Mouse (Mus musculus) embryonic facial prominence, embryonic 10.5 days (tissue): ENCODE results near the gene Zc3h10. TPM values are rescaled to one million over a fixed set of nuclear protein-coding genes. Genes with fewer than 3 reads are reported as not detected.
"Not testable (repeated sequence)": the region's sequence is repeated elsewhere in the genome, so short reads cannot be mapped to it uniquely, and the experiment has no call there.

Experiments
- DNase-seq: peaks from one replicate; pipeline ENCODE4 v3.0.0-alpha.2; 2017; ENCODE audit warnings: low spot score
- H3K27ac ChIP-seq: fragments of 300-500 bp; sonication (generic); replicated peaks from 2 replicates; pipeline ENCODE4 v1.5.1; 2016; ENCODE audit warnings: mild to moderate bottlenecking
- H3K27me3 ChIP-seq: fragments of 300-500 bp; sonication (generic); replicated peaks from 2 replicates; pipeline ENCODE4 v1.6.1; 2016; ENCODE audit warnings: low read depth, mild to moderate bottlenecking; ENCODE audit not compliant: poor library complexity, severe bottlenecking
- H3K36me3 ChIP-seq: fragments of 300-500 bp; sonication (generic); replicated peaks from 2 replicates; pipeline ENCODE4 v1.6.1; 2016; ENCODE audit warnings: mild to moderate bottlenecking, moderate library complexity
- H3K4me1 ChIP-seq: fragments of 300-500 bp; sonication (generic); 2 replicates; pipeline ENCODE4 v1.6.1; 2016
- H3K4me3 ChIP-seq: fragments of 300-500 bp; sonication (generic); 2 replicates; pipeline ENCODE4 v1.5.1; 2016; ENCODE audit warnings: mild to moderate bottlenecking, moderate library complexity
- H3K9me3 ChIP-seq: fragments of 300-500 bp; sonication (generic); 2 replicates; pipeline ENCODE4 v1.6.1; 2016; ENCODE audit warnings: mild to moderate bottlenecking
- WGBS: fragments of 180-500 bp; shearing (Covaris S2); methylation state at CpG from one replicate; pipeline ENCODE4 v1.1.7; 2016; 5-methylcytosine and 5-hydroxymethylcytosine counted together
- polyA plus RNA-seq: library from polyadenylated mRNA; unstranded; fragments of >200 nt; fragmentation: Nextera tagmentation; extraction: Ambion mirVana; gene quantifications from 2 replicates; pipeline ENCODE4 v1.2.1, GENCODE M21; 2016

The Zc3h10 gene
- polyA plus RNA-seq, 1 experiment from 2014 or later = 15.9 TPM

DNA sequence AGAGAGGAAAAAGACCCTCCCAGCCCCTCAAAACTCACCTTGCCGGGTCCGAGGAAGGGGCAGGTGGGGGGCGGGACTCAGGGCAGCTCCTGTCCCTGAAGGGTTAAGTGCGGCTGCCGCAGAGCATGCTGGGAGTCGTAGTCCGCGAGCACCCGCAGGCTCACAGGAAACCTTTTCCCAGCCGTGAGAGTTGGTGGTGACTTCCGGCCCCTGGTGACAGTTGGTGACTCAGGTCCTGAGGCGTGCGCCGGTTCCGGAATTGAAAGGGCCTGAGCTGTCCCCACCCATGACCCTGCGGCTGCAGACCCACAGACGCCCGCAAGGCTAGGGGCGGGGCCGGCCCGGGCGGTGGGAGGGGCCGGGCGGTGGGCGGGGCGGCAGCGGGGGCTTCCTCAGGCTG, 49.0 kb downstream of the Zc3h10 start, which contains the start of gene Myl6b:
Gene Myl6b (minus strand): TSS at position 96 of the 400 bp plus-strand sequence.
- H3K36me3 ChIP-seq = no peaks in the 10 kb centered on the region
- peaks cover 47% of the 10 kb centered on the region for H3K4me1 ChIP-seq
- peak within 1 kb of the TSS; percentile 81 for H3K27ac ChIP-seq
- peak within 1 kb of the TSS; percentile 69 for H3K4me3 ChIP-seq
- H3K27me3 ChIP-seq = peaks cover 14% of the 10 kb centered on the region
- H3K9me3 ChIP-seq = no peaks in the 10 kb centered on the region
- DNase-seq = peak; percentile 96
- under 1% methylated on average over 27 of the region's 27 CpGs for WGBS

DNA sequence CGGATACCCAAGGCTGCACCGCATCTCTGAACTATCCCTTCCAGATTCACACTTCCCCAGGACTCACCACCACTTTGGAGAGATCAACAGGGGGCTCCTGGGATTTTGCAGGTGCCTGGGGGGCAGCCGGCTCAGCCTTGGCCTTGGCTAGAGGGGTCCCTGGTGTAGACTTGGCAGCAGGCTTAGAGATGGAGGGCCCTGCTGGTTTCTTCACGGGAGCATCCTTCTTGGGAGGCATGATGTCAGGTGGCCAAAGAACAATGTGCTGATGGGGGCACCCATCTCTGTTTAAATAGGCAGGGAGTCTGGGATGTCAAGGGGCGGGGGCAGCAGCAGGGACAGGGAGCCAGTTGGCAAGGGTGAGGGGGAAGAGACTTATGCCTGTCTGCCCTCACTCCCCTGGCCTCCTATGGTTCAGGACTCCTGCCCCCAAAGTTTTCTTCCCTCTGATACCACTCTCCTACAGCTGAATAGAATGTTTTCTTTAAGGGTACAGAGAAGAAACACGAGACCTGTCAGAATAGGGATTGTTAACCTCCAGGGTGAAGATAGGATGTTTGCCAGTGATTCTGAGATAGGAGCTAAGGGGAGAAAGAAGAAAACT, 50.3 kb downstream of the Zc3h10 start:
- Histone ChIP-seq H3K4me1 (peaks cover 54% of the 10 kb centered on the region), H3K36me3 (peaks cover 3% of the 10 kb centered on the region), H3K27me3 (peaks cover 14% of the 10 kb centered on the region), H3K4me3 (peak overlapping the region; percentile 69; the same call in 1 of the 2 replicates), H3K9me3 (no peaks in the 10 kb centered on the region), H3K27ac (no peak overlapping the region)
- 40% methylated on average over 6 of the region's 6 CpGs for WGBS
- no peak for DNase-seq

DNA sequence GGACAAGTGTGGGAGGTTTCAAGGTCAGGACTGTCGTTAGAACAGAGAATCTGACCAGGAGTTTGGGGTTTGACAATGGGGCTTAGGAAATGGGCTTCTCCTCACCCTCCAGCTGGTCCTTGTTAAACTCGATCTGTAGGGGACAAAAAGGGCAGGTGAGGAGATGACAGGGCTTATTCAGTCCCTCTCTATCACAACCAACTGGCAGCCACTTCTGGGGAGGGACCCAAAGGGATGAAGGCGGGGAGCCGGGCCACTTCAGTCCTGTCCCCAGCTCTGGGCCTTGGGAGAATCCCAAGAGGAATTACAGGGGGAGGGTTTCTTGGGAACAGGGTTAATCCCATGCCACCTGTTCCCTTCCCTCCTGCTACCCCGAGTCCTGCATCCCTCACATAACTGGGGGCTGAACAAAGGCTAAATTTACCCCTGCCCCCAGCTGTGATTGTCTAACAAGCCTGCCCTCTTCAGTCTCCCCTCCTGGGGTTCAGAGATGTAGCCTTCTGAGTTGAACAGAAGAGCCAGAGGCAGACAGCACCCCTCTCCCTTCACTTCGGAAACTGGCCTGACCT, 51.0 kb downstream of the Zc3h10 start:
- H3K36me3 ChIP-seq = peaks cover 10% of the 10 kb centered on the region
- H3K9me3 ChIP-seq = no peaks in the 10 kb centered on the region
- no peak for DNase-seq
- H3K4me3 ChIP-seq = peak overlapping the region; percentile 32; the same call in 1 of the 2 replicates
- WGBS = 33% methylated on average over 6 of the region's 6 CpGs
- no peak overlapping the region for H3K27ac ChIP-seq
- H3K4me1 ChIP-seq = peaks cover 61% of the 10 kb centered on the region
- peaks cover 14% of the 10 kb centered on the region for H3K27me3 ChIP-seq

DNA sequence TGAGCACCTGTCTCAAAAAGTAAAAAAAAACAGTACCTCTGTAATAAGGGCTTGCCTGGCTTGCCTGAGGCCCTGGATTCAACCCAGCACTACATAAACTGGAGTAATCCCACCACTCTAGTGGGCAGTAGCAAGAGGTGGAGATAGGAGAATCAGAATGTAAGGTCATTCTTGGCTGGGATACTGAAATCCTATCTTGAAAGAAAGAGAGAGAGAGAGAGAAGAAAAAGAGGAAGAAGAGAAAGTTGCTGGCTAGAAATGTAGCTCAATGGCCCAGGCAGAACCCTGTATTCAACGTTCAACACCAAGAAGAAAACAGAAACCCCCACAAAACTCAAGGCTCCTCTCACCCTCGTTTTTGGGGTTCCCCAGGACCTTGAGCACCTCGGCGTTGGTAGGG, 51.7 kb downstream of the Zc3h10 start:
- H3K27ac ChIP-seq = no peak overlapping the region
- 80% methylated on average over 4 of the region's 4 CpGs for WGBS
- peaks cover 16% of the 10 kb centered on the region for H3K36me3 ChIP-seq
- no peak for DNase-seq
- H3K4me3 ChIP-seq = 0 out of 2 replicates have a peak overlapping the region, but pooled peaks have one; percentile 32
- no peaks in the 10 kb centered on the region for H3K9me3 ChIP-seq
- H3K27me3 ChIP-seq = peaks cover 14% of the 10 kb centered on the region
- H3K4me1 ChIP-seq = peaks cover 68% of the 10 kb centered on the region

DNA sequence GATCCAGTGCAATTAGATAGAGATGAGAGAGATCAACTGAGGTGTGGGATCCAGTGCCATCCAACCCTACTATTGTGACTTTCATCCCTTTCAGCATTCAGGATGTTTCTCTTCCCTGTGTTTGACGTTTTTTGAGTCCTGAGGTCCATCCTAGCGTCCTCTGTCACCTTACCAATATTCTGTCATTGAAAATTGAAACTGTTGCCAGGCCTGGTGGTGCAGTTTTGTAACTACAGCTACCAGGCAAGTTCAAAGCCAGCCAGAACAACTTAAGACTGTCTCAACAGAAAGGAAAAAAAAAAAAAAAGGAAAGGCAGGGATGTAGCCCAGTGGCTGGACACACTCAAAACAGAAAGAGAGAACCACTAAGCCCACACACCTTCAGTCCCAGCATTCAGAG, 52.3 kb downstream of the Zc3h10 start:
- Histone ChIP-seq H3K36me3 (peaks cover 23% of the 10 kb centered on the region), H3K27ac (0 out of 2 replicates have a peak overlapping the region, but pooled peaks have one; percentile 93), H3K27me3 (peaks cover 14% of the 10 kb centered on the region), H3K4me3 (peak overlapping the region; percentile 88), H3K4me1 (peaks cover 68% of the 10 kb centered on the region), H3K9me3 (no peaks in the 10 kb centered on the region)
- WGBS = 79% methylated on average over 2 of the region's 2 CpGs
- no peak for DNase-seq

DNA sequence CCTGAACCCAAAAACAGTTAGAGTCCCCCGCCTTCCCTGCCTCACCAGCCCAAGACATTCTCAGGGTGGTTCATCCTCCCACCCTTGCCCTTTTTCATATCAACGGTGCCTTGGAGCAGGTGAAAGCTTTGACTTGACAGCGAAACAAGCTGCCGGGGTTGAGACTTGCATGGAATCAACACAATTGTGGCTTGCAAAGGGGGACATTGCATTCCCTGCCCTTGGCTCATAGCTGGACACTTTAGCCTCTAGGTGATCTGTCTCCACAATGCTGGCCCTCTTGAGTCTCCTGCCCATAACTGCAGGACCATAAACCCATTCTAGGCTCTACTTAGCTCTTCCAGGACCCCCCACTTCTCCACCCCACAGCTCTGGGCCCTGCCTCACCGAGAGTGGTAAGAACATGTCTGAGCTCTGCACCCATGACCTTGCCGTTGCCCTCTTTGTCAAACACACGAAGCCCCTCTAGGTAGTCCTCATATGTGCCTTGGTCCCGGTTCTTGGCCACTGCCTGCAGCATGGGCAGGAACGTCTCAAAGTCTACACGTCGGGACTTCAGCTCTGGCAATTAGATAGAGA, 52.8 kb downstream of the Zc3h10 start:
- peaks cover 28% of the 10 kb centered on the region for H3K36me3 ChIP-seq
- DNase-seq = no peak
- H3K4me3 ChIP-seq = peak overlapping the region; percentile 88
- H3K27ac ChIP-seq = peak overlapping the region; percentile 93
- WGBS = 59% methylated on average over 11 of the region's 11 CpGs
- peaks cover 14% of the 10 kb centered on the region for H3K27me3 ChIP-seq
- H3K4me1 ChIP-seq = peaks cover 68% of the 10 kb centered on the region
- no peaks in the 10 kb centered on the region for H3K9me3 ChIP-seq

DNA sequence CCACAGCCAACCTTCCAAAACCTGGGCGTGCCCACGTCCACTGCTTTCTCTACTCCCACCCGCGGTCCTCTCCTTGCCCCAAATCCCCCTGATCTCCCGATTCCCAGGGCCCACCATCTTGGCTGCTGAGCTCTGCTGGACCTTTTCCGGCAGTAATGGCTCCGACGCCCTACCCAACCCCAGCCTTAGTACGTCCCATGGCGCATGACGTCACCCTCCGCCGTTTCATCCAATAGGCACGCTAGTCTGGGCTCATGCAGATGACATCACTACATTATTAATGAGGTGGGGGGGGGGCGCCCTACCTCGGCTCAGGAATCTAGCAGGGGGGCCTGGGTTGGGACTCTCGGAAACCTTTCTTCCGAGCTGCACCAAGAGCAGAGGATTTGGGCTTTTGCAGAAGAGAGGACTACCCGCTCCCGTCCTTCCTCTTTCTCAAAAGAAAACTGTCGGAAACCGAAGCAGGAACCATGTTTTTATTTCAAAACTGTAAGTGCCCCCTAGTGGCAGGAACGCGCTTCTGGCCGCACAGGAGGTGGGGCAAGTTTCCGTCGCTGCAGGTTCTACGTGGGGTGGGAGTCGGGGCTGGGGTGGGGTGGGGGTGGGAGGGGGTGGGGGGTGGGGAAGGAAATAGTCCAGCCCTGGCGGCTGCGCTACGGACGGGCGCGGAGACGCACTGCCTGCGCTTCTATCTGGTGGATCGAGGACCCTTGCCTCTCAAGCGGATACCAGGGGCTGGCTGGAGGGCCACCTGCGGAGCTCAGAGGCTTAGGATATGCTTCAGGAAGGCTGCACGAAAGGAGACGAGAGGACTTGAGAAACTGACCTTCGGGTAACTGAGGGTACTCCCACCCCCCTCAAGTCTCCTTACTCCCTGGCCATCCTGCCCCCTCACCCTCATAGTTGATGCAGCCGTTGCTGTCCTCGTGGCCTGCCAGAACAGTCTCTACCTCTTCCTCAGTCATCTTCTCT, 53.6 kb downstream of the Zc3h10 start, which contains the start of gene Myl6:
Gene Myl6 (minus strand): TSS at position 451 of the 972 bp plus-strand sequence.
- DNase-seq = peak; percentile 98
- Histone ChIP-seq H3K4me1 (peaks cover 61% of the 10 kb centered on the region), H3K27me3 (peaks cover 14% of the 10 kb centered on the region), H3K36me3 (peaks cover 36% of the 10 kb centered on the region), H3K27ac (peak within 1 kb of the TSS; percentile 93), H3K9me3 (no peaks in the 10 kb centered on the region), H3K4me3 (peak within 1 kb of the TSS; percentile 88)
- WGBS = under 1% methylated on average over 45 of the region's 45 CpGs

DNA sequence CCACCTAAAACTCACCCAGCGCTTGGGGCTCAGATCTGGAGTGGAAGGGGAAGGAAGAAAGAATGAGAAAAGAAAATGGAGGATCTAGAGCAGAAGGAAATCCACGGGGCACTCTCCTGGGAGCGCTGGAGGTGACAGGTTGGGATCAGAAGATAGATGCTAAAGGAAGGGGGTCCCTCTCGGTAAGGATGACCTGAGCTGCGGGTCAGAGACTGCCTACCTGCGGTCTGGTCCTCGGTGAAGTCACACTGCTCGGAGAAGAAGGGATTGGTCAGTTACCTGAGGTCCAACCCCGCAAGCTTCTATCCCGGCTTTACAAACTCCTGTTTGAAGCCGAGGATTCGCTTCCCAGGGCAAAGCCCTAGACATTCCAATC, 54.3 kb downstream of the Zc3h10 start:
- Histone ChIP-seq H3K9me3 (no peaks in the 10 kb centered on the region), H3K36me3 (peaks cover 42% of the 10 kb centered on the region), H3K4me3 (peak overlapping the region; percentile 88), H3K4me1 (peaks cover 57% of the 10 kb centered on the region), H3K27me3 (peaks cover 14% of the 10 kb centered on the region), H3K27ac (peak overlapping the region; percentile 93)
- under 1% methylated on average over 12 of the region's 12 CpGs for WGBS
- no peak for DNase-seq

DNA sequence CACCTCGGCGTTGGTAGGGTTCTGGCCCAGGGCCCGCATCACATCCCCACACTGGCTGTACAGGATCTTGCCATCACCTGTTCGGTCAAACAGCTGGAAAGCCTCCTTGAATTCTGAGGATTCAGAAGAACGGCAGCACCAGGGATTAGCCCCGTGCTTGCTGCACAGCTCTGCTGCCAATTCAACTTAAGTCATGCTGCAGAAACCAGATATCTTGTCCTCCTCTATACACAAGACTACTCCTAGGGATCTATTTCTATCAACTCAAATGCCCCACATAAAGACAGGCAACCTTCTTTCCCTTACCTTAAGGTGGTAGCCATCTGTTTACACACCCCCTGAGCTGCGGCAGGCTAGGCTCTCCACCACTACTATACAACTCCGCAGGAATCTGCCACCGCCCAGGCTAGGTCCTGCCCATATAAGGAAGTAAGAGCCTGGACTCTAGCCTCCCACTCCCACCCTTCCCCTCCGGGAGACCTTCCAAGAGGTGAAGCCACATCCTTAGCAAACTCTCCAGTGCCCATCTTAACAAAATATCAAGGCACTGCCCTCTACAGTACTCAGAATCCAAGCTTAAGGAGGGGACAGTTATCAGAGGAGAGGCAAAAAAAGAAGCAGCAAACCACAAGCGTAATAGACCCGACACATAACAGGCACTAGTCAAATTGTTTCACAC, 54.8 kb downstream of the Zc3h10 start:
- Histone ChIP-seq H3K27me3 (peaks cover 14% of the 10 kb centered on the region), H3K36me3 (peaks cover 48% of the 10 kb centered on the region), H3K27ac (peak overlapping the region; percentile 93), H3K4me1 (peaks cover 53% of the 10 kb centered on the region), H3K9me3 (no peaks in the 10 kb centered on the region), H3K4me3 (peak overlapping the region; percentile 88)
- 35% methylated on average over 12 of the region's 12 CpGs for WGBS
- peak; percentile 72 for DNase-seq

DNA sequence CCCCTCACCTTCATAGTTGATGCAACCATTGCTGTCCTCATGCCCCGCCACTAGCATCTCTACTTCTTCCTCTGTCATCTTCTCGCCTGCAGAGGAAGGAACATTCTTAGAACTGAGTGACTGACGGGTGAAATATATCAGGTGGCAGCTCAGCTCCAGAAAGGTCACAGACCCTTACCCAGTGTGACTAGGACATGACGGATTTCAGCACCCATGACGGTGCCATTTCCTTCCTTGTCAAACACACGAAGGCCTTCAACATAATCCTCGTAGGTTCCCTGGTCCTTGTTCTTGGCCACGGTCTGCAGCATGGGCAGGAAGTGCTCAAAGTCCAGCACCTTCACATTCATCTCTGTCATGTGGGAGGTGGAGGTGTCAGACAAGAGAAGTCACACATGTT, 55.5 kb downstream of the Zc3h10 start:
- WGBS = 76% methylated on average over 8 of the region's 8 CpGs
- not testable (repeated sequence) for DNase-seq, H3K9me3 ChIP-seq
- Histone ChIP-seq H3K36me3 (peaks cover 55% of the 10 kb centered on the region), H3K27ac (peak overlapping the region; percentile 93; the same call in 1 of the 2 replicates), H3K4me3 (peak overlapping the region; percentile 88), H3K27me3 (peaks cover 10% of the 10 kb centered on the region), H3K4me1 (peaks cover 46% of the 10 kb centered on the region)
